Mouse (Mus musculus) lung, postnatal 0 days (tissue): ENCODE data around the gene Col5a3.

ENCODE experiments used
- CTCF ChIP-seq: IDR thresholded peaks from 2 replicates; pipeline ENCODE4 v1.5.1; 2016; ENCODE audit warnings: antibody characterized with exemption, mild to moderate bottlenecking
- EP300 ChIP-seq: IDR thresholded peaks from 2 replicates; pipeline ENCODE4 v1.6.1; 2016; ENCODE audit warnings: antibody characterized with exemption, mild to moderate bottlenecking, control low read depth

DNA sequence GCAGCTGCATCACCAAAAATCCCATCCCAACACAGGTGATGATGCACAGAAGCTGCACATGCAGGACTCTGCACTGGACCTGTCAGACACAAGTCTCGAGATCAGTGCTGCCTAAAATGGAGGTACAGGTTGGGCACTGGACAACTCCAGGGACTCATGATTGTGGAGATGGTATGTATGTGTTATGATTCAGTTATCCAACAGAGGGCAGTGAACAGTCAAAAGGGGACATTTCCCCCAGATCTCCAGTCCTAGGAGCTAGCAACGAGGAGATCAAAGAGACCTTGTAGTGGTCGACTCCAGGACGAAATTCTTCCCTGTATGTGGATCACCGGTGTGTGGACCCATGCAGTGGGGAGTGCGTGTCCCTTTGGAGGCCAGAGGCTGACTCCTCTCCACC lies 45.1 kb upstream of the Col5a3 start:
- TF ChIP-seq CTCF (no peak), EP300 (no peak)
